Mouse (Mus musculus) forebrain, embryonic 11.5 days (tissue): Measurements from ENCODE around the gene Msi2. TPM values are rescaled to one million over a fixed set of nuclear protein-coding genes. Genes with fewer than 3 reads are reported as not detected.

ENCODE experiments used
- ATAC-seq: fragments of 200-750 bp; cut with Nextera tagmentation; replicated peaks from 2 replicates; pipeline ENCODE4 v1.8.0; 2017; ENCODE audit warnings: moderate TSS enrichment; ENCODE audit not compliant: low FRiP score
- DNase-seq: peaks from one replicate; pipeline ENCODE4 v3.0.0-alpha.2; 2017; ENCODE audit warnings: low spot score
- H3K27ac ChIP-seq: fragments of 300-500 bp; sonication (generic); 2 replicates; pipeline ENCODE4 v1.5.1; 2014; ENCODE audit warnings: low read depth, low read length
- H3K27me3 ChIP-seq: fragments of 300-500 bp; sonication (generic); 2 replicates; pipeline ENCODE4 v1.6.1; 2014; ENCODE audit warnings: mild to moderate bottlenecking, low read length, mixed read lengths; ENCODE audit not compliant: control insufficient read depth, insufficient read depth
- H3K36me3 ChIP-seq: fragments of 300-500 bp; sonication (generic); 2 replicates; pipeline ENCODE4 v1.6.1; 2014; ENCODE audit warnings: mild to moderate bottlenecking, low read length, moderate library complexity, mixed read lengths; ENCODE audit not compliant: control insufficient read depth, insufficient read depth
- H3K4me1 ChIP-seq: fragments of 300-500 bp; sonication (generic); replicated peaks from 2 replicates; pipeline ENCODE4 v1.6.1; 2014; ENCODE audit warnings: low read length, mixed read lengths; ENCODE audit not compliant: control insufficient read depth, insufficient read depth
- H3K4me2 ChIP-seq: fragments of 300-500 bp; sonication (generic); 2 replicates; pipeline ENCODE4 v1.6.1; 2014; ENCODE audit warnings: low read depth, mild to moderate bottlenecking, low read length, moderate library complexity, mixed read lengths; ENCODE audit not compliant: severe bottlenecking
- H3K4me3 ChIP-seq: fragments of 300-500 bp; sonication (generic); 2 replicates; pipeline ENCODE4 v1.5.1; 2014; ENCODE audit warnings: low read depth, low read length
- H3K9ac ChIP-seq: fragments of 300-500 bp; sonication (generic); 2 replicates; pipeline ENCODE4 v1.6.1; 2014; ENCODE audit warnings: low read length
- H3K9me3 ChIP-seq: fragments of 300-500 bp; sonication (generic); 2 replicates; pipeline ENCODE4 v1.6.1; 2016; ENCODE audit warnings: low read length, mixed read lengths; ENCODE audit not compliant: control insufficient read depth
- WGBS: fragments of 180-500 bp; shearing (Covaris S2); extraction: QIAGEN DNeasy Blood & Tissue Kit; methylation state at CpG from one replicate; pipeline ENCODE4 v1.1.7; 2014; 5-methylcytosine and 5-hydroxymethylcytosine counted together
- polyA plus RNA-seq: library from polyadenylated mRNA; unstranded; fragments of >200 nt; fragmentation: Nextera tagmentation; extraction: Ambion mirVana; gene quantifications from 2 replicates; pipeline ENCODE4 v1.2.1, GENCODE M21; 2014

Gene Msi2
- polyA plus RNA-seq, 1 experiment from 2014 or later = 26.2 TPM

DNA sequence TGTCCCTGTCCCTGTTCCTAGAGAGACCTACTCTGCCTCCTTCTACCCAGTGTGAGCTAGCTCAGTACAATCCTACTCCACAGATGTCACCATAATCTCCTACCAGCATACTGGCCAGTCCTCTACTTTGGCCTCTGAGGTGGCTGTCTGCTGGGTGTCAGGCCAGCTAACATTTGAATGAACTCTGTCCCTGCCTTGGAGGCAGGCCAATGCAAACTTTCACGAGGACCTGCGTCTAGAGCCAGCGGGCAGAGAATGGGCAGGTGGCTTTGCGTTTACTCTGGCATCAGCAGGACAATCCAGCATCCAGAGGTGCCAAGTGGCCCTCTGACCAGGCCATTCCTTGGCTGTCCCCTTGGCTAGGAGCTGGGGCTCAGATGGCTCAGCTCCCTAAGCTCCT lies 331.4 kb downstream of the Msi2 start:
- H3K4me1 ChIP-seq = no peaks in the 10 kb centered on the region
- no peak overlapping the region for H3K9ac ChIP-seq
- no peak overlapping the region for H3K4me3 ChIP-seq
- no peaks in the 10 kb centered on the region for H3K9me3 ChIP-seq
- no peaks in the 10 kb centered on the region for H3K27me3 ChIP-seq
- no peak overlapping the region for H3K27ac ChIP-seq
- no peak overlapping the region for H3K4me2 ChIP-seq
- DNase-seq (no peak), ATAC-seq (no peak)
- 92% methylated on average over 4 of the region's 4 CpGs for WGBS
- H3K36me3 ChIP-seq = no peaks in the 10 kb centered on the region

DNA sequence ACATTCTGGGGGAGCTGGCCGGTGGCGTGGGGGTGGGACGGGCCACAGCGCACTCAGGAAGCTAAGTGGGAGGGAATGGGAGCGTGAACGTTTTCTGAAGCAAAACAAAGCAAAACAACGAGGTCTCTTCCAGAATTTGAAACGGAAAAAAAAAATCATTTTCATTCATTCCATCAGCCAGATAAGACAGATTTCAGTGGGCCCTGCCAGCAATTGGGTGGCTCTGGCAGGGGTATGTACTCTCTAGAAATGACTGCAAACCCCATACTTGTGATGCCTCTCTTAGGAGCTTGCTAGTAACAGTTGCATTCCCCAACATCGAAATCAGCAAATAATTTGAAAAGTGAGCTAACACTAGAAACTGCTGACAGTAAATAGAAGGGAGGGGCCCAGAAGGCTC lies 335.9 kb downstream of the Msi2 start:
- H3K4me3 ChIP-seq = no peak overlapping the region
- no peaks in the 10 kb centered on the region for H3K9me3 ChIP-seq
- no peak overlapping the region for H3K9ac ChIP-seq
- no peaks in the 10 kb centered on the region for H3K36me3 ChIP-seq
- H3K27ac ChIP-seq = no peak overlapping the region
- DNase-seq = no peak
- ATAC-seq = no peak
- 83% methylated on average over 9 of the region's 9 CpGs for WGBS
- no peak overlapping the region for H3K4me2 ChIP-seq
- peaks cover 12% of the 10 kb centered on the region for H3K4me1 ChIP-seq
- H3K27me3 ChIP-seq = no peaks in the 10 kb centered on the region

DNA sequence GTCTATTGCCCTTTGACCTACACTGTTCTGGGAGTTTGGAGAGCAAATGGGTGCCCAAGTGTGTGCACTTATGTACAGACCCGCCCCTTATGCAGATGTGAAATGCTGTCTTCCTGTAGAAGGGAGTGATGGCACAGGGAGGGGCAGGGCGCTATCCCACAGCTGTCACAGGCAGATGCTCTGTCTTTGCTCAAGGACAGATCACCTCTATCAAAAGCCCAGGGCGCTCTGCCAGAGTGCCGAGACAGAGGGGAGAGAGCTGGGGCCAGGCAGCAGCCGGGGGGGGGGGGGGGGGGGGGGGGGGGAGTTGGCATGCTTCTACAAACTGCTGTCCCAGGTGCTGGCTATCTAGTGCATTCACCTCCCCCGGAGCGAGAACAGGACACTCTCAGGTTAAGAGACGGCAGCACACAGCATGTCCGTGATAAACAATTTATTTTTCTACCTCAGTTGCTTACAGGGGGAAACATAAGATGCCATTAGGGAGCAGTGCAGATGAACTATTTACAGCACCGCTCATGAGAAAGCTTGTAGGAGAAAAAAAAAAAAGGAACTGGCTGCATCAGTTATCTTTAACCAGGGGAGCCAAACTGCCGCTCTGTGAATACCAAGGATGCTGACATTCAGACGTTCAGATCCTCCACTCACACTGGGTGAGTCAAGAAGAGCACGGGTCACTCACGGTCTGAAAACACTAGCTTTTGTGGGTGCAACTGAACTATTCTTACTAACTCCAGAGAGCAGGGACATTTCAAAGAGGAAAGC lies 337.0 kb downstream of the Msi2 start:
- Histone ChIP-seq H3K27me3 (no peaks in the 10 kb centered on the region), H3K4me2 (no peak overlapping the region), H3K36me3 (no peaks in the 10 kb centered on the region), H3K4me1 (peaks cover 12% of the 10 kb centered on the region), H3K4me3 (no peak overlapping the region), H3K27ac (no peak overlapping the region), H3K9ac (no peak overlapping the region), H3K9me3 (no peaks in the 10 kb centered on the region)
- WGBS = 79% methylated on average over 11 of the region's 14 CpGs
- DNase-seq (no peak), ATAC-seq (no peak)

DNA sequence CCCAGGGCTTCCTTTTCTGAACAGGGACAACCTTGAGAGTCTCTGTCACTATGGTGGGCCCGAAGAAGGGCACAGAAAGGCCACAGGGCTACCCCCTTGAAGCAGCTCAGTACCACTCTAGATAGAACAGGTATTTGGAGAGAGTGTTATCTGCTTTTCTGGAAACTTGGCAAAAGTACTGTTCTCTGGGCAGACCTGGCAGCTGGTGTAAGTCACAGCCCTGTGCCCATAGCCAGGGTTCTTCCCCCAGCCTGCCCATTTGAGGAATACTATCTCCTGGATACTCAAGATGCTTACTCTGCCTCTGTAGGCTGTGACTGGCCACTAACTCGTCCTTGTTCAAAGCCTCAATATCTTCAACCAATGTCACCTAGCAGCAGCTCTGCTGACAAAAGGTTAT lies 338.7 kb downstream of the Msi2 start:
- Histone ChIP-seq H3K4me3 (no peak overlapping the region), H3K27ac (no peak overlapping the region), H3K9me3 (no peaks in the 10 kb centered on the region), H3K9ac (no peak overlapping the region), H3K36me3 (no peaks in the 10 kb centered on the region), H3K4me1 (peaks cover 12% of the 10 kb centered on the region), H3K4me2 (no peak overlapping the region), H3K27me3 (no peaks in the 10 kb centered on the region)
- ATAC-seq (no peak), DNase-seq (no peak)
- 61% methylated on average over 2 of the region's 2 CpGs for WGBS

DNA sequence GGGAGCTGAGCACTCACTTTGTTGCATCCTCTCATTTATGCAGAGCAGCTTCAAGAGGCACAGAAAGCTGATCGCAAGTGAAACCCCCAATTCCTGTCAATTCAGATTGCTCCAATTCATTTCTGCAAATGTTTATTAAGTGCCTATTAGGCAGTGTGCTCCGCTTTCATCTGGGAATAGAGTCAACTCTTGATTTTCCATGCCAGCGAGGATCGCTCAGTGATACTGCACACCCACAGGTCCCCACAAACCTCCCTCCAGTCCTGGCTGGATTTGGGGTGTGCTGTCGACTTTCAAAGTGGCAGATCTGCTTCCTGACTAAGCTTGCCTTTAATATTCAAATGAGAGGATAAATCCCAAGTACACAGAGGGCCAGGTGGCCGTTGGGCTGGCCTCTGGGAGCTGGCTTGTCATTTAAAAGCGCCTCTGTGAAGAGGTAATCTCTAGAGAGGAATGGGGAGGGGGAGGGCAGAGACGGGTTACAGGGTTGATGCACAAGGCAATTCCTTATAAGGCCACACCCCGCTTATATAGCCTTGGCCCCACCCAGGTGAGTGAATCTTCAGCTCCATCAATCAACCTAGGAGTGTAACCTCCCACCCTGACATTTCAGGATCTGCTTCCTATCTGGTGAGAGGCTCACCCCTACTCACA lies 339.5 kb downstream of the Msi2 start:
- no peak overlapping the region for H3K4me3 ChIP-seq
- 49% methylated on average over 9 of the region's 9 CpGs for WGBS
- H3K4me1 ChIP-seq = peaks cover 12% of the 10 kb centered on the region
- no peaks in the 10 kb centered on the region for H3K27me3 ChIP-seq
- ATAC-seq (no peak), DNase-seq (no peak)
- no peak overlapping the region for H3K4me2 ChIP-seq
- no peak overlapping the region for H3K27ac ChIP-seq
- no peak overlapping the region for H3K9ac ChIP-seq
- no peaks in the 10 kb centered on the region for H3K9me3 ChIP-seq
- H3K36me3 ChIP-seq = no peaks in the 10 kb centered on the region

GRCm38 (mm10) chr11:88372589-88372988 lies 345.7 kb downstream of the Msi2 start:
- Histone ChIP-seq H3K9ac (no peak overlapping the region), H3K4me1 (no peaks in the 10 kb centered on the region; the same call in 1 of the 2 replicates), H3K9me3 (no peaks in the 10 kb centered on the region), H3K4me2 (no peak overlapping the region), H3K36me3 (no peaks in the 10 kb centered on the region), H3K4me3 (no peak overlapping the region), H3K27ac (no peak overlapping the region), H3K27me3 (no peaks in the 10 kb centered on the region)
- DNase-seq (no peak), ATAC-seq (no peak)
- WGBS = 92% methylated on average over 4 of the region's 4 CpGs

GRCm38 (mm10) chr11:88369898-88370297 lies 348.4 kb downstream of the Msi2 start:
- Histone ChIP-seq H3K36me3 (no peaks in the 10 kb centered on the region; the same call in 1 of the 2 replicates), H3K27ac (no peak overlapping the region), H3K27me3 (no peaks in the 10 kb centered on the region), H3K9me3 (no peaks in the 10 kb centered on the region), H3K9ac (no peak overlapping the region), H3K4me2 (no peak overlapping the region), H3K4me3 (no peak overlapping the region), H3K4me1 (no peaks in the 10 kb centered on the region)
- WGBS = 88% methylated on average over 3 of the region's 3 CpGs
- ATAC-seq (no peak), DNase-seq (no peak)

DNA sequence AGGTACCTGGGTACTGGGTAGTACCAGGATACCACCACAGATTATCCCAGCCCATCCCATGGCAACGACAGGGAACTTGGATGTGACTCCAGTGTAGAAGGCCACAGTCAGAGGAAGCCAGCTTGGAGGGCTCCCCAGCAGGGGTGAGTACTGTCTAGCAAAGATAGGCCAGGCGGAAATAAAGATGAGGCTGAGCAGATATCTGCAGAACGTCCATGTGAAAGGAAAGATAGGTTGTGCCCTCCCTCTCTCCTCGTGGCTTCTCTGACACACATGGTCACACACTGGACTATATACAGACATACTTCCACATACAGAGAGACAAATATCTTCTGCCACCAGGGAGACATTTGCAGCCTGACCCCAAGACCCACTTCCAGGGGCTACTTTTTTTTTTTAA lies 350.8 kb downstream of the Msi2 start:
- Histone ChIP-seq H3K9ac (no peak overlapping the region), H3K4me3 (no peak overlapping the region), H3K27me3 (no peaks in the 10 kb centered on the region), H3K4me1 (no peaks in the 10 kb centered on the region), H3K4me2 (no peak overlapping the region), H3K36me3 (no peaks in the 10 kb centered on the region; the same call in 1 of the 2 replicates), H3K9me3 (no peaks in the 10 kb centered on the region), H3K27ac (no peak overlapping the region)
- no peak for DNase-seq
- ATAC-seq = no peak
- WGBS = 82% methylated on average over 4 of the region's 4 CpGs
